In genomic region chr1:106552856-106553255, GRCm38 (mm10) we compare ENCODE assay signal across 9 mouse cellular contexts.
A peak's percentile ranks its signal among the peaks of the same experiment; 100 is the strongest.
DNase-seq lines count a peak whose midpoint lies in the region; ATAC-seq and TF ChIP-seq lines count a peak whose summit lies in the region.
"Had no signal": no experiment of that assay in that cellular context is flagged by ENCODE, and none has a peak within 500 bp of the region (broad histone marks: within the 10 kb centered on the region; RNA-seq: fewer than 3 reads in every experiment).

No protein-coding gene starts in this region.

- H3K4me2 ChIP-seq in kidney, postnatal 0 days (ENCODE audit: low read length) = no peak overlapping the region
- H3K4me2 ChIP-seq in CH12.LX (ENCODE audit: insufficient read depth, low read depth, poor library complexity, severe bottlenecking) = no peak overlapping the region
- H3K4me2 ChIP-seq: hindbrain, embryonic 15.5 days had no signal

- peak; percentile 52; the same call in 1 of the 2 replicates for ATAC-seq in kidney, postnatal 0 days (replicated peaks; ENCODE audit: low FRiP score, low read depth)
- peak; percentile 62 for ATAC-seq in common myeloid progenitor, adult 5-6 weeks (replicated peaks; ENCODE audit: low read depth, poor library complexity, severe bottlenecking)

- no peaks in the 10 kb centered on the region for H3K79me2 ChIP-seq in CH12.LX (replicated peaks; ENCODE audit: control insufficient read depth, extremely low read depth, insufficient read depth, poor library complexity, severe bottlenecking)

- no peak overlapping the region for H3K27ac ChIP-seq in kidney, postnatal 0 days
- H3K27ac ChIP-seq in CH12.LX (ENCODE audit: insufficient read depth, low read depth) = peak overlapping the region; percentile 47; the same call in 1 of the 2 replicates
- H3K27ac ChIP-seq: hindbrain, embryonic 15.5 days had no signal

- no peak for TF ChIP-seq POLR2A in CH12.LX (IDR thresholded peaks at IDR 0.05; ENCODE audit: low read depth, low read length)

- no peak for TF ChIP-seq CTCF in kidney, postnatal 0 days (IDR thresholded peaks at IDR 0.05; ENCODE audit: low read depth)
- TF ChIP-seq CTCF in CH12.LX (conservative IDR thresholded peaks at IDR 0.05 in 1 of 2, IDR thresholded peaks at IDR 0.05 in 1 of 2; ENCODE audit: low read depth in 2 of 2, low read length in 2 of 2) = no peak

- dilution Hi-C loops in CH12.LX (cut with MboI; ENCODE audit: extremely low pct_ligation_motif_present, extremely low pct_unique_long_range_greater_than_20kb, low sequenced_read_pairs) = no loop called here

- TF ChIP-seq RAD21 in CH12.LX (IDR thresholded peaks at IDR 0.05; ENCODE audit: low read depth, low read length) = no peak; the same call in 1 of the 2 replicates

- WGBS in kidney, postnatal 0 days = 62% methylated on average over 7 of the region's 7 CpGs

- no peaks in the 10 kb centered on the region for H3K27me3 ChIP-seq in kidney, postnatal 0 days (ENCODE audit: insufficient read depth, low read length)
- H3K27me3 ChIP-seq in CH12.LX (replicated peaks) = no peaks in the 10 kb centered on the region
- H3K27me3 ChIP-seq: hindbrain, embryonic 15.5 days had no signal

- peak; percentile 84 for TF ChIP-seq EP300 in CH12.LX (IDR thresholded peaks at IDR 0.05; ENCODE audit: low read length)

- no peak overlapping the region for H3K9ac ChIP-seq in kidney, postnatal 0 days (ENCODE audit: low read depth, low read length)
- H3K9ac ChIP-seq in CH12.LX (ENCODE audit: insufficient read depth, low read depth) = no peak overlapping the region
- H3K9ac ChIP-seq: hindbrain, embryonic 15.5 days had no signal

- no peaks in the 10 kb centered on the region for H3K9me3 ChIP-seq in kidney, postnatal 0 days (replicated peaks; ENCODE audit: low read length)
- H3K9me3 ChIP-seq in CH12.LX (replicated peaks; ENCODE audit: low read length) = no peaks in the 10 kb centered on the region
- H3K9me3 ChIP-seq: hindbrain, embryonic 15.5 days had no signal

- in situ Hi-C loops in CH12.LX (cut with MboI; ENCODE audit: low pct_ligation_motif_present, low pct_unique_long_range_greater_than_20kb, low sequenced_read_pairs) = no loop called here

- H3K4me1 ChIP-seq in kidney, postnatal 0 days (replicated peaks; ENCODE audit: insufficient read depth, low read length) = peaks cover 5% of the 10 kb centered on the region; the same call in 1 of the 2 replicates
- peaks cover 63 to 97% of the 10 kb centered on the region in 2 experiments for H3K4me1 ChIP-seq in CH12.LX (ENCODE audit: control insufficient read depth in 1 of 2, insufficient read depth in 2 of 2)
- H3K4me1 ChIP-seq: hindbrain, embryonic 15.5 days had no signal

- H3K36me3 ChIP-seq in kidney, postnatal 0 days (ENCODE audit: insufficient read depth, low read length) = no peaks in the 10 kb centered on the region
- H3K36me3 ChIP-seq in CH12.LX (replicated peaks in 1 of 2; ENCODE audit: control insufficient read depth in 1 of 2, insufficient read depth in 1 of 2, low read length in 1 of 2) = peaks cover 3 to 4% of the 10 kb centered on the region in 2 experiments
- H3K36me3 ChIP-seq: hindbrain, embryonic 15.5 days had no signal

- peak; percentile 52 for DNase-seq in kidney, postnatal 0 days (ENCODE audit: low spot score)
- no peak for DNase-seq in kidney, postnatal 25 days
- DNase-seq in CH12.LX (ENCODE audit: extremely low read depth) = peak; percentile 84
- DNase-seq in lung, postnatal 4 days = peak; percentile 32 to 59
- DNase-seq in retina, embryonic 14.5 days (ENCODE audit: low spot score) = no peak
- DNase-seq in layer of hippocampus, adult 18-20 months (ENCODE audit: low spot score in 2 of 2) = no peak
- DNase-seq in layer of hippocampus, postnatal 25 days (ENCODE audit: extremely low spot score in 1 of 2, low spot score in 1 of 2) = no peak

- no peak overlapping the region for H3K4me3 ChIP-seq in kidney, postnatal 0 days (replicated peaks; ENCODE audit: low read depth, low read length)
- no peak overlapping the region for H3K4me3 ChIP-seq in CH12.LX (replicated peaks in 1 of 3; ENCODE audit: low read depth in 2 of 3, low read length in 2 of 3, poor library complexity in 1 of 3)
- H3K4me3 ChIP-seq: hindbrain, embryonic 15.5 days had no signal

TF ChIP-seq in CH12.LX, 34 proteins besides CTCF, POLR2A, EP300 and RAD21:
- TF ChIP-seq TCF12 (IDR thresholded peaks at IDR 0.05; ENCODE audit: low read depth, low read length) (peak; percentile 69; the same call in 1 of the 2 replicates), ZMIZ1 (IDR thresholded peaks at IDR 0.05; ENCODE audit: low read depth, low read length) (no peak), SIN3A (IDR thresholded peaks at IDR 0.05; ENCODE audit: low read length) (peak; percentile 45; the same call in 1 of the 2 replicates), ZKSCAN1 (IDR thresholded peaks at IDR 0.05; ENCODE audit: borderline replicate concordance, low read depth, low read length) (no peak), NRF1 (IDR thresholded peaks at IDR 0.05; ENCODE audit: low read depth, low read length) (peak; percentile 61), JUN (IDR thresholded peaks at IDR 0.05; ENCODE audit: insufficient read depth, low read depth, low read length) (no peak), ETS1 (conservative IDR thresholded peaks at IDR 0.05; ENCODE audit: low read depth, low read length) (peak; percentile 79), MXI1 (IDR thresholded peaks at IDR 0.05; ENCODE audit: low read depth, low read length) (peak; percentile 96), MEF2A (IDR thresholded peaks at IDR 0.05; ENCODE audit: borderline replicate concordance, low read depth, low read length) (peak; percentile 81), BHLHE40 (IDR thresholded peaks at IDR 0.05; ENCODE audit: low read depth, low read length) (peak; percentile 93), IRF4 (IDR thresholded peaks at IDR 0.05; ENCODE audit: low read depth, low read length) (peak; percentile 98), USF2 (conservative IDR thresholded peaks at IDR 0.05; ENCODE audit: low read depth, low read length) (peak; percentile 49; the same call in 1 of the 2 replicates), MYC (IDR thresholded peaks at IDR 0.05; ENCODE audit: low read depth, low read length) (peak; percentile 100), UBTF (IDR thresholded peaks at IDR 0.05; ENCODE audit: low read depth, low read length) (no peak), HCFC1 (IDR thresholded peaks at IDR 0.05; ENCODE audit: low read depth, low read length) (0 out of 2 replicates have a peak, but pooled peaks have one; percentile 21), JUND (conservative IDR thresholded peaks at IDR 0.05; ENCODE audit: low read depth, low read length) (no peak), MAFK (IDR thresholded peaks at IDR 0.05; ENCODE audit: insufficient replicate concordance, low read length) (no peak), CHD1 (IDR thresholded peaks at IDR 0.05; ENCODE audit: low read depth, low read length) (peak; percentile 74), PAX5 (IDR thresholded peaks at IDR 0.05; ENCODE audit: low read length) (no peak), MAX (IDR thresholded peaks at IDR 0.05; ENCODE audit: low read length) (peak; percentile 99), ZC3H11A (IDR thresholded peaks at IDR 0.05; ENCODE audit: low read depth, low read length) (no peak), RCOR1 (conservative IDR thresholded peaks at IDR 0.05; ENCODE audit: low read depth, low read length) (no peak), ELF1 (IDR thresholded peaks at IDR 0.05; ENCODE audit: low read depth, low read length) (no peak), USF1 (IDR thresholded peaks at IDR 0.05; ENCODE audit: low read depth, low read length) (peak; percentile 67), KAT2A (IDR thresholded peaks at IDR 0.05; ENCODE audit: insufficient replicate concordance, low read length) (no peak), POLR2AphosphoS2 (IDR thresholded peaks at IDR 0.05; ENCODE audit: low read depth, low read length) (no peak), SMC3 (IDR thresholded peaks at IDR 0.05; ENCODE audit: low read depth, low read length) (no peak; the same call in 1 of the 2 replicates), MAZ (IDR thresholded peaks at IDR 0.05; ENCODE audit: low read depth, low read length) (no peak; the same call in 1 of the 2 replicates)

Comparison
In these comparisons a context has a peak if more than half of its experiments do, and no peak if none do; other contexts are left out.
1. DNase-seq: peak in kidney, postnatal 0 days (single experiment), CH12.LX (single experiment) and lung, postnatal 4 days (2 of 2); none in kidney, postnatal 25 days (0 of 2), retina, embryonic 14.5 days (single experiment), layer of hippocampus, adult 18-20 months (0 of 2) and layer of hippocampus, postnatal 25 days (0 of 2).